Mouse (Mus musculus) adrenal gland, postnatal 4 days (tissue): ENCODE results near the gene Sgo1. TPM values are rescaled to one million over a fixed set of nuclear protein-coding genes. Genes with fewer than 3 reads are reported as not detected.

ENCODE experiments used
- DNase-seq, 2 experiments: peaks; one replicate each; pipeline ENCODE4 v3.0.0; 2021 to 2022; ENCODE audit warnings: low spot score in 2 of 2, mixed read lengths in 2 of 2
- total RNA-seq, 2 experiments: library from RNA; stranded (reverse); gene quantifications; 2 replicates each; pipeline ENCODE4 v1.2.3; 2021

Gene Sgo1
- total RNA-seq, 2 experiments from 2014 or later: 7.6 to 7.8 TPM

- DNase-seq: no peak
Observed at GRCm38 (mm10) chr17:53654596-53654995, 34.5 kb downstream of the Sgo1 start.

GRCm38 (mm10) chr17:53650251-53650661, 38.9 kb downstream of the Sgo1 start:
- DNase-seq: no peak

GRCm38 (mm10) chr17:53643360-53643759, 45.8 kb downstream of the Sgo1 start:
- DNase-seq: no peak

- no peak for DNase-seq
Observed at GRCm38 (mm10) chr17:53631344-53631743, 57.8 kb downstream of the Sgo1 start.

- no peak for DNase-seq
Observed at GRCm38 (mm10) chr17:53628131-53628530, 61.0 kb downstream of the Sgo1 start.

- no peak for DNase-seq
Observed at GRCm38 (mm10) chr17:53627497-53627896, 61.6 kb downstream of the Sgo1 start.

GRCm38 (mm10) chr17:53626160-53626559, 63.0 kb downstream of the Sgo1 start:
- DNase-seq: no peak

Other genes with a start within 250 kb of the Sgo1 start
- gene Efhb, start 226.0 kb downstream of the Sgo1 start, total RNA-seq: 1 to 10 TPM; 1.4 to 1.5 TPM
- gene Rab5a, start 210.1 kb downstream of the Sgo1 start, total RNA-seq: 10 to 100 TPM; 98.4 to 99.4 TPM
- not detected for gene Pp2d1, start 149.9 kb downstream of the Sgo1 start, total RNA-seq
- 10 to 100 TPM; 68.5 to 76.6 TPM for gene Kat2b, start 122.5 kb downstream of the Sgo1 start, total RNA-seq
- 1 to 10 TPM; 3.2 to 4.2 TPM for gene Sult1c2, start 157.0 kb upstream of the Sgo1 start, total RNA-seq